Mouse (Mus musculus) spleen, adult 2 months (tissue): Measurements from ENCODE around the gene Chn1. TPM values are rescaled to one million over a fixed set of nuclear protein-coding genes. Genes with fewer than 3 reads are reported as not detected.

Source experiments
- DNase-seq, 2 experiments: peaks; one replicate each; pipeline versions ENCODE4 v3.0.0 to v3.0.0-alpha.2; 2012 to 2021; ENCODE audit warnings: low spot score in 2 of 2, low read depth in 1 of 2
- H3K27ac ChIP-seq: fragments of 200-500 bp; 2 replicates; pipeline ENCODE4 v1.5.1; 2012; ENCODE audit warnings: low read length, inconsistent platforms; ENCODE audit not compliant: insufficient read depth
- H3K27me3 ChIP-seq: fragments of 200-500 bp; 2 replicates; pipeline ENCODE4 v1.6.1; 2012; ENCODE audit warnings: mild to moderate bottlenecking, moderate library complexity, low read length, inconsistent platforms; ENCODE audit not compliant: control insufficient read depth, insufficient read depth
- H3K36me3 ChIP-seq: fragments of 200-500 bp; 2 replicates; pipeline ENCODE4 v1.6.1; 2012; ENCODE audit warnings: mild to moderate bottlenecking, low read length, inconsistent platforms; ENCODE audit not compliant: control insufficient read depth, insufficient read depth
- H3K4me1 ChIP-seq: fragments of 200-500 bp; 2 replicates; pipeline ENCODE4 v1.6.1; 2011; ENCODE audit warnings: inconsistent platforms; ENCODE audit not compliant: control insufficient read depth, insufficient read depth, insufficient read length
- H3K4me3 ChIP-seq: fragments of 200-500 bp; 2 replicates; pipeline ENCODE4 v1.5.1; 2011; ENCODE audit warnings: mild to moderate bottlenecking, inconsistent platforms; ENCODE audit not compliant: insufficient read depth, insufficient read length; ENCODE audit errors: extremely low read depth
- CTCF ChIP-seq: fragments of 200-500 bp; IDR thresholded peaks from 2 replicates; pipeline ENCODE4 v1.5.1; 2011; ENCODE audit warnings: mild to moderate bottlenecking, inconsistent platforms; ENCODE audit not compliant: insufficient read depth, insufficient read length, insufficient replicate concordance; ENCODE audit errors: extremely low read depth
- POLR2A ChIP-seq: fragments of 200-500 bp; IDR thresholded peaks from 2 replicates; pipeline ENCODE4 v1.6.1; 2011; ENCODE audit warnings: low read depth, low read length, inconsistent platforms
- WGBS: fragments of 180-500 bp; shearing (Covaris S2); methylation state at CpG from one replicate; pipeline ENCODE4 v1.1.7; 2018; 5-methylcytosine and 5-hydroxymethylcytosine counted together
- polyA plus RNA-seq: library from polyadenylated mRNA; depleted of rRNA; stranded (reverse); fragments of >200 nt; gene quantifications from 2 replicates; pipeline ENCODE4 v1.2.3, GENCODE M21; 2012

Gene Chn1
- polyA plus RNA-seq, 1 experiment = 0.91 TPM

DNA sequence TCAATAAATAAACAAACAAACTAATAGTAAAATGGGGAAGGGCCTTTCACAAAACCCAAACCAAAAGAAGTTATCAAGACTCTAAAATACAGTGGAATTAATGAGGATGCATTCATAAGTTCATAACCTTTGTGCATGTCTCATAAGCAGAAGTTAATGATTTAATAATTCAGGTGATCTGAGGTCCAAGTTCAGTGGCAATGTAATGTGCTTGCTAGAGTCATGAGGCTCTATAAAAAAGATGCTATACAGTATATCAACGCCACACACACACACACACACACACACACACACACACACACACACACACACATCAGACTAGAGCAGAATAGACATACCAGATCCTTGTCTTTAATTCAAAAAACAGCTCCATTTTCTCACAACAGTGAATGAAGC is 28.8 kb downstream of the Chn1 start:
- no peak overlapping the region for H3K4me3 ChIP-seq
- TF ChIP-seq POLR2A (no peak), CTCF (no peak)
- H3K4me1 ChIP-seq = no peaks in the 10 kb centered on the region
- no peaks in the 10 kb centered on the region for H3K27me3 ChIP-seq
- no peak overlapping the region for H3K27ac ChIP-seq
- DNase-seq = no peak
- WGBS = 71% methylated on average over 1 of the region's 1 CpGs
- H3K36me3 ChIP-seq = no peaks in the 10 kb centered on the region

DNA sequence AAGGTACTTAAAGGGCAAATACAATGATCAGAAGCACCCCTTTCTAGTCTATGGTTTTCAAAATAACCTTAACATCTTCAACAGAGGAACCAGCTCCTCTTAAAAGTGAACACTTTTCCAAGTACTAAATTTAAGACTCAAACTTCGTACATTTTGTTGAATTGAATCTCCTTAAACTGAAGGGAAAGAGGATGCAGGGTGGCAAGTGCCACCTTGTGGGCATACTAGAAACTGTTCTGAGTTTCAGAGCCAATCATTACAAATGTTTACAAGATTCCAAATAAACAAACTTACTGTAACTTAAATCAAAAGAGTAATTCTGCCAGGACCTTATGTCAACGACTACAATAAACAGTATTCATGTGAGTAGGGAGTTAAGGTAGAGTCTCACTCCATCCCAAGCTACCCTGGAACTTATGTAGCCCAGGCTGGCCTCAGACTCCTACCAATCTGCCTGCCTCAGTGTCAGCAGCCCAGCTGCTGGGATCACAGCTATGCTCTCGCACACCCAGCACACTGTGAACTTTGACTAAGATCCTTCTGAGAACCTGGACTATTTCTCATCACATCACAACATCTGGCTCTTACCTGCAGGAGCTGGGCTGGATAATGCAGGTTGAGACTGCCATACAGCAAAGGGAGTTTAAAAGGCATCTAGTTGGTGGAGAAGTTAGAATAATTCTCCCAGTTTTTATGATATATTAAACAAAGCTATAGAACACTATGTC is 29.3 kb downstream of the Chn1 start:
- Histone ChIP-seq H3K27ac (no peak overlapping the region), H3K4me1 (no peaks in the 10 kb centered on the region), H3K36me3 (no peaks in the 10 kb centered on the region), H3K27me3 (no peaks in the 10 kb centered on the region), H3K4me3 (no peak overlapping the region)
- TF ChIP-seq POLR2A (no peak), CTCF (no peak)
- DNase-seq = no peak
- 48% methylated on average over 3 of the region's 3 CpGs for WGBS

DNA sequence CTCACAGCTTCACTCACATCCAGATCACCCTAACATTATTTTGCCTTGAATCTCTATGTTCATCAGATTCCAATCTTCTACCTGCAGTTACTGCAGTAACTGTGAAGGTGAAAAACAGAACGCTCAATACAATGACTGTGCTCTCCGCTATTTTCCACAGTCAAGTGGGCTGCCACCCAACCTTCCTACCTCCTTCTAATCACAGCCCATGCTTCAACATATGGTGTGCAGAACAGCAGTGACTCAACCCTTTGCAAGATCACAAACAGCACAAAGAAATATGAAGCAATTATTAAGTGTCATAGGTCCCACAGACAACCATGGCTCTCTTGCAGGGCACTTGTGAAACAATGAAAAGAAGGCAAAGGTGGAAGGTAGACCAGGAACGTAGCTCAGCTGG is 33.9 kb downstream of the Chn1 start:
- H3K4me1 ChIP-seq = no peaks in the 10 kb centered on the region
- TF ChIP-seq POLR2A = no peak
- no peak for TF ChIP-seq CTCF
- 91% methylated on average over 3 of the region's 3 CpGs for WGBS
- no peak overlapping the region for H3K4me3 ChIP-seq
- H3K36me3 ChIP-seq = no peaks in the 10 kb centered on the region
- H3K27me3 ChIP-seq = no peaks in the 10 kb centered on the region
- no peak overlapping the region for H3K27ac ChIP-seq
- no peak for DNase-seq

DNA sequence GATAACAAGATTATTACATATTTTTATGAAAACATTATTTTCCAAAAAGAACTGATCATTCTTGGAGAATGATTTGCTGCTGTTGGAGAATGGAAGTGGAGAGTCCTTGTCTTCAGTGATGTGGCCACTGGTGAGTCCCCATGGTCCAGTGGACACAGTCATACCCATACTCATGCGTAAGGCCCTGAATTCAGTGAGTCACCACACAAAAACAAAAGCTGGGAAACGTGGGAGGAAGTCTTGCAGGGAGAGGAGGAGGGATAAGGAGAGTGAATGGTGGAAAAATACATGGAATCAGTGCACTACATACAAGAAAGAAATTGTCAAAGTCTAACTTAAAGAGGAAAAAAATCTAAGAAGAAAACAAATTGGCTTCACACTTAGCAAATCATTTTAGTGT is 47.3 kb downstream of the Chn1 start:
- DNase-seq = no peak
- H3K36me3 ChIP-seq = no peaks in the 10 kb centered on the region
- TF ChIP-seq CTCF = no peak
- TF ChIP-seq POLR2A = no peak
- H3K27me3 ChIP-seq = no peaks in the 10 kb centered on the region
- WGBS = 58% methylated on average over 2 of the region's 2 CpGs
- no peak overlapping the region for H3K27ac ChIP-seq
- no peak overlapping the region for H3K4me3 ChIP-seq
- no peaks in the 10 kb centered on the region for H3K4me1 ChIP-seq

DNA sequence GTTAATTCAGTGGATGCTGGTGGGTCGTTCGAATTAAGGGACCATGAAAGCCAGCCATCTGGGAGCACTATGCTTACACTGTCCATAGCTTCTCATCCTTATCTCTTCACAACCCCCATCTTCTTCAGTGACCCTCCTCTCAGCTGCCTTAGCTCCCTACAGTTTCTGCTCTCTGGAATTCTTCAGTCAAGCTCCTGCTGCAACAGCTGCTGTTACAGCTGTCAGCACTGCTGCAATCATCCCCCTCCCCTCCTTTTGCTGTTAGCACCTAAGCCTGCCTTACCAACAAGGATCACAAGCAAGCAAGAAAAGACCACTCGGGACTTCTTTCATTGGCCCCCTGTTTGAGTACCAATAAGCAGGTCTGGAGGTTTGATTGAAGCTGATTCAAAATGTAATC is 50.2 kb downstream of the Chn1 start:
- TF ChIP-seq POLR2A = no peak
- no peak for TF ChIP-seq CTCF
- no peak overlapping the region for H3K4me3 ChIP-seq
- DNase-seq = no peak
- 84% methylated on average over 3 of the region's 3 CpGs for WGBS
- H3K27ac ChIP-seq = no peak overlapping the region
- H3K4me1 ChIP-seq = no peaks in the 10 kb centered on the region
- H3K27me3 ChIP-seq = no peaks in the 10 kb centered on the region
- no peaks in the 10 kb centered on the region for H3K36me3 ChIP-seq

DNA sequence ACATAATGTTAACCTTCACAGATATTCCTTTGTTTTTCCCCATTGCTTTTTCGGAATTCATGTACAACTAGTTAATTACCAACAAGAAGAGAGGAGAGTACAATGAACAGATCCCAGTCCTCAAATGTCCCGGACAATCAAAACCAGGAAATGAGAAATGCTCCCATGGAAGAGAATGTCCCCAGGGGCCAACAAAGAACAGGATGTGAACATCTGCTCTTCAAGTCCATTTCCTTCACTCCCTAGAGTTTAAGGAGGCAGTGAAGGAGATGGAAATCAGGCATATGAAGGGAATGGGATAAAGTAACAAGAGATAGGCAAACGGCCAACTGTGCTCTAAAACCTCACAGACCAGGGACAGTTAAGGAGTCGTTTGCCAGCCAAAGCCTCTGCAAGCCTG is 53.3 kb downstream of the Chn1 start:
- no peaks in the 10 kb centered on the region for H3K4me1 ChIP-seq
- no peak overlapping the region for H3K27ac ChIP-seq
- no peak for TF ChIP-seq CTCF
- TF ChIP-seq POLR2A = no peak
- H3K36me3 ChIP-seq = no peaks in the 10 kb centered on the region
- 58% methylated on average over 4 of the region's 4 CpGs for WGBS
- H3K27me3 ChIP-seq = no peaks in the 10 kb centered on the region
- no peak overlapping the region for H3K4me3 ChIP-seq
- no peak for DNase-seq

DNA sequence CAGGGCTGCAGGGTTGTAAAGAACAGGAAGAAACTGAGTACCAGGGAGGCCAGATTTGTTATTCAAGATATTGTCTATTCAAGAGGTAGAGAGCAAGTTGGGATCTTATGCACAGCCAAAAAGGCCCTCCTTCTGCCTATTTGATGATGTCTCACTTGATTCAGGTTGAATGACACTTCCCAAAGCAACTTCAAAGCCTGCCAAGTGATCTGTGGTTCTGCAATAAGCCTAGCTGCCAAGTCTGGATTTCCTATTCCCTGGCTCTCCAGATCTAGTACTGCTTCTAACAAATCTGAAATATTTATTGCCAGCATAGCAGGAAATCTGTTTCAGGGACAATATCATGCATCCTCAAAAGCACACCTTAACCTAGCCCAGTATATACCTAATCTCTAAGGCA is 62.7 kb downstream of the Chn1 start:
- TF ChIP-seq POLR2A (no peak), CTCF (no peak)

More for the DNA sequence above, 62.7 kb downstream of the Chn1 start:
- H3K27ac ChIP-seq = no peak overlapping the region
- no peak for DNase-seq
- H3K27me3 ChIP-seq = no peaks in the 10 kb centered on the region
- no peaks in the 10 kb centered on the region for H3K36me3 ChIP-seq
- no peaks in the 10 kb centered on the region for H3K4me1 ChIP-seq
- H3K4me3 ChIP-seq = no peak overlapping the region
